Mouse (Mus musculus): ENCODE results near the gene Otop2. TPM values are rescaled to one million over a fixed set of nuclear protein-coding genes. Genes with fewer than 3 reads are reported as not detected.

The Otop2 gene
- 0.56 TPM in 1 of 2 replicates, not detected in the other for polyA plus RNA-seq (2016; fragmentation: Nextera tagmentation; extraction: Ambion mirVana)

GRCm38 (mm10) chr11:115306863-115307262, at the start of gene Otop2:
Gene Otop2 (plus strand): TSS chr11:115307163.
- Histone ChIP-seq H3K27ac (no peak within 1 kb of the TSS), H3K4me2 (no peak within 1 kb of the TSS), H3K9ac (replicated peaks) (no peak within 1 kb of the TSS), H3K4me1 (replicated peaks) (no peaks in the 10 kb centered on the region; the same call in 1 of the 2 replicates), H3K9me3 (no peaks in the 10 kb centered on the region), H3K36me3 (no peaks in the 10 kb centered on the region), H3K4me3 (replicated peaks) (no peak within 1 kb of the TSS), H3K27me3 (peaks cover 50% of the 10 kb centered on the region)
- 14% methylated on average over 8 of the region's 8 CpGs for WGBS
- no peak for ATAC-seq (ENCODE audit: insufficient number of reproducible peaks, insufficient read depth, low FRiP score, low TSS enrichment, low read depth)

GRCm38 (mm10) chr11:115257775-115258510, 49.0 kb upstream of the Otop2 start:
- no peaks in the 10 kb centered on the region for H3K36me3 ChIP-seq
- 15% methylated on average over 59 of the region's 59 CpGs for WGBS
- H3K9me3 ChIP-seq, result no peaks in the 10 kb centered on the region
- no peak overlapping the region for H3K9ac ChIP-seq (replicated peaks)
- peaks cover 9% of the 10 kb centered on the region for H3K4me1 ChIP-seq (replicated peaks)
- no peak for ATAC-seq (ENCODE audit: insufficient number of reproducible peaks, insufficient read depth, low FRiP score, low TSS enrichment, low read depth)
- H3K4me2 ChIP-seq, result peak overlapping the region; percentile 36
- peak overlapping the region; percentile 25 for H3K4me3 ChIP-seq (replicated peaks)
- peaks cover 100% of the 10 kb centered on the region for H3K27me3 ChIP-seq
- no peak overlapping the region for H3K27ac ChIP-seq

- Histone ChIP-seq H3K4me2 (no peak overlapping the region), H3K9me3 (no peaks in the 10 kb centered on the region), H3K4me3 (replicated peaks) (no peak overlapping the region), H3K27ac (no peak overlapping the region), H3K9ac (replicated peaks) (no peak overlapping the region), H3K27me3 (peaks cover 100% of the 10 kb centered on the region), H3K36me3 (no peaks in the 10 kb centered on the region), H3K4me1 (replicated peaks) (peaks cover 9% of the 10 kb centered on the region)
- no peak for ATAC-seq (ENCODE audit: insufficient number of reproducible peaks, insufficient read depth, low FRiP score, low TSS enrichment, low read depth)
- 42% methylated on average over 4 of the region's 4 CpGs for WGBS
These were observed 47.8 kb upstream of the Otop2 start for GRCm38 (mm10) chr11:115259134-115259533.

- H3K4me2 ChIP-seq, result no peak overlapping the region
- no peak overlapping the region for H3K4me3 ChIP-seq (replicated peaks)
- no peak overlapping the region for H3K27ac ChIP-seq
- no peak overlapping the region for H3K9ac ChIP-seq (replicated peaks)
- no peaks in the 10 kb centered on the region for H3K9me3 ChIP-seq
- peaks cover 16% of the 10 kb centered on the region for H3K4me1 ChIP-seq (replicated peaks)
- peaks cover 100% of the 10 kb centered on the region for H3K27me3 ChIP-seq
- no peak for ATAC-seq (ENCODE audit: insufficient number of reproducible peaks, insufficient read depth, low FRiP score, low TSS enrichment, low read depth)
- 81% methylated on average over 11 of the region's 11 CpGs for WGBS
- no peaks in the 10 kb centered on the region for H3K36me3 ChIP-seq
These were observed 44.0 kb upstream of the Otop2 start for GRCm38 (mm10) chr11:115262954-115263353.

GRCm38 (mm10) chr11:115264136-115264861, 42.7 kb upstream of the Otop2 start:
- peaks cover 100% of the 10 kb centered on the region for H3K27me3 ChIP-seq
- no peaks in the 10 kb centered on the region for H3K9me3 ChIP-seq
- no peak overlapping the region for H3K4me3 ChIP-seq (replicated peaks)
- ATAC-seq (ENCODE audit: insufficient number of reproducible peaks, insufficient read depth, low FRiP score, low TSS enrichment, low read depth), result no peak
- 62% methylated on average over 7 of the region's 7 CpGs for WGBS
- peaks cover 11% of the 10 kb centered on the region for H3K4me1 ChIP-seq (replicated peaks)
- no peak overlapping the region for H3K27ac ChIP-seq
- H3K9ac ChIP-seq (replicated peaks), result no peak overlapping the region
- no peak overlapping the region for H3K4me2 ChIP-seq
- H3K36me3 ChIP-seq, result peaks cover 9% of the 10 kb centered on the region

- Histone ChIP-seq H3K27me3 (peaks cover 100% of the 10 kb centered on the region), H3K9ac (replicated peaks) (no peak overlapping the region), H3K27ac (no peak overlapping the region), H3K36me3 (peaks cover 14% of the 10 kb centered on the region), H3K4me1 (replicated peaks) (peaks cover 12% of the 10 kb centered on the region), H3K4me2 (peak overlapping the region; percentile 55), H3K4me3 (replicated peaks) (peak overlapping the region; percentile 34), H3K9me3 (no peaks in the 10 kb centered on the region)
- no peak for ATAC-seq (ENCODE audit: insufficient number of reproducible peaks, insufficient read depth, low FRiP score, low TSS enrichment, low read depth)
- 6% methylated on average over 39 of the region's 39 CpGs for WGBS
These were observed 41.9 kb upstream of the Otop2 start for GRCm38 (mm10) chr11:115264862-115265668.

GRCm38 (mm10) chr11:115265771-115266399, 41.1 kb upstream of the Otop2 start:
- no peak for ATAC-seq (ENCODE audit: insufficient number of reproducible peaks, insufficient read depth, low FRiP score, low TSS enrichment, low read depth)
- H3K9ac ChIP-seq (replicated peaks), result no peak overlapping the region; the same call in 1 of the 2 replicates
- H3K27me3 ChIP-seq, result peaks cover 94% of the 10 kb centered on the region
- no peak overlapping the region for H3K4me3 ChIP-seq (replicated peaks)
- peaks cover 14% of the 10 kb centered on the region for H3K36me3 ChIP-seq
- WGBS, result 3% methylated on average over 20 of the region's 20 CpGs
- H3K4me1 ChIP-seq (replicated peaks), result peaks cover 15% of the 10 kb centered on the region
- H3K4me2 ChIP-seq, result peak overlapping the region; percentile 81
- H3K27ac ChIP-seq, result no peak overlapping the region
- H3K9me3 ChIP-seq, result no peaks in the 10 kb centered on the region

- 2% methylated on average over 21 of the region's 22 CpGs for WGBS
These were observed 40.6 kb upstream of the Otop2 start for GRCm38 (mm10) chr11:115266400-115266778.

GRCm38 (mm10) chr11:115267061-115267883, 39.7 kb upstream of the Otop2 start, which contains the start of gene Grin2c:
Gene Grin2c (minus strand): TSS chr11:115267243.
- H3K9me3 ChIP-seq, result no peaks in the 10 kb centered on the region
- ATAC-seq (ENCODE audit: insufficient number of reproducible peaks, insufficient read depth, low FRiP score, low TSS enrichment, low read depth), result no peak
- H3K4me3 ChIP-seq (replicated peaks), result peak within 1 kb of the TSS; percentile 45
- H3K27me3 ChIP-seq, result peaks cover 81% of the 10 kb centered on the region
- H3K9ac ChIP-seq (replicated peaks), result peak within 1 kb of the TSS; percentile 53
- peaks cover 14% of the 10 kb centered on the region for H3K36me3 ChIP-seq
- 4% methylated on average over 41 of the region's 50 CpGs for WGBS
- peaks cover 15% of the 10 kb centered on the region for H3K4me1 ChIP-seq (replicated peaks)
- peak within 1 kb of the TSS; percentile 81 for H3K4me2 ChIP-seq
- H3K27ac ChIP-seq, result no peak within 1 kb of the TSS

More at GRCm38 (mm10) chr11:115266400-115266778, 40.6 kb upstream of the Otop2 start:
- no peak for ATAC-seq (ENCODE audit: insufficient number of reproducible peaks, insufficient read depth, low FRiP score, low TSS enrichment, low read depth)
- H3K36me3 ChIP-seq, result peaks cover 14% of the 10 kb centered on the region
- H3K9ac ChIP-seq (replicated peaks), result peak overlapping the region; percentile 53; the same call in 1 of the 2 replicates
- peak overlapping the region; percentile 81 for H3K4me2 ChIP-seq
- no peak overlapping the region for H3K27ac ChIP-seq
- peaks cover 15% of the 10 kb centered on the region for H3K4me1 ChIP-seq (replicated peaks)
- peaks cover 89% of the 10 kb centered on the region for H3K27me3 ChIP-seq
- no peaks in the 10 kb centered on the region for H3K9me3 ChIP-seq
- H3K4me3 ChIP-seq (replicated peaks), result peak overlapping the region; percentile 45

GRCm38 (mm10) chr11:115267958-115268357, 39.0 kb upstream of the Otop2 start:
- Histone ChIP-seq H3K36me3 (peaks cover 14% of the 10 kb centered on the region), H3K4me1 (replicated peaks) (peaks cover 15% of the 10 kb centered on the region)
- WGBS, result 75% methylated on average over 11 of the region's 11 CpGs

More at GRCm38 (mm10) chr11:115267958-115268357, 39.0 kb upstream of the Otop2 start:
- no peaks in the 10 kb centered on the region for H3K9me3 ChIP-seq
- H3K27me3 ChIP-seq, result peaks cover 74% of the 10 kb centered on the region
- no peak for ATAC-seq (ENCODE audit: insufficient number of reproducible peaks, insufficient read depth, low FRiP score, low TSS enrichment, low read depth)
- no peak overlapping the region for H3K9ac ChIP-seq (replicated peaks)
- no peak overlapping the region for H3K27ac ChIP-seq
- H3K4me2 ChIP-seq, result no peak overlapping the region
- no peak overlapping the region for H3K4me3 ChIP-seq (replicated peaks)

Measured in limb, embryonic 12.5 days (tissue).